Comparison of ENCODE assay signal across 21 mouse cellular contexts in genomic region chr2:30917649-30918048, GRCm38 (mm10). TPM values are rescaled to one million over a fixed set of nuclear protein-coding genes. Genes with fewer than 3 reads are reported as not detected.
DNase-seq lines count a peak whose midpoint lies in the region; ATAC-seq and TF ChIP-seq lines count a peak whose summit lies in the region.
"Had no signal": no experiment of that assay in that cellular context is flagged by ENCODE, and none has a peak within 500 bp of the region (broad histone marks: within the 10 kb centered on the region; RNA-seq: fewer than 3 reads in every experiment).

No protein-coding gene starts in this region.

- H3K79me2 ChIP-seq in C2C12 (ENCODE audit: control insufficient read depth, insufficient read depth): no peaks in the 10 kb centered on the region

- WGBS in hindbrain, embryonic 16.5 days: 92% methylated on average over 7 of the region's 7 CpGs
- WGBS in hindbrain, embryonic 11.5 days: 89% methylated on average over 7 of the region's 7 CpGs
- WGBS in embryonic facial prominence, embryonic 10.5 days: 88% methylated on average over 7 of the region's 7 CpGs

- H3K9ac ChIP-seq in hindbrain, embryonic 16.5 days (ENCODE audit: low read depth, low read length): no peak overlapping the region
- no peak overlapping the region for H3K9ac ChIP-seq in hindbrain, embryonic 11.5 days (ENCODE audit: low read depth, low read length)
- H3K9ac ChIP-seq: heart, embryonic 13.5 days; hindbrain, embryonic 13.5 days; liver, postnatal 0 days; neural tube, embryonic 15.5 days had no signal

- no peak for DNase-seq in hindbrain, embryonic 11.5 days (ENCODE audit: low spot score)
- DNase-seq in 3134 (ENCODE audit: extremely low read depth, insufficient read length, low spot score): peak; percentile 78
- DNase-seq in embryonic facial prominence, embryonic 10.5 days (ENCODE audit: low spot score): no peak
- no peak for DNase-seq in cerebellum, postnatal 14 days
- DNase-seq: adrenal gland, postnatal 14 days; cerebellum, adult 11-12 months; cerebellum, postnatal 10 days; embryo, embryonic 11 days; kidney, adult 8-10 months; kidney, postnatal 14 days; liver, postnatal 0 days; lung, postnatal 10 days had no signal

- no peaks in the 10 kb centered on the region for H3K36me3 ChIP-seq in hindbrain, embryonic 16.5 days (ENCODE audit: control insufficient read depth, insufficient read depth, low read length)
- H3K36me3 ChIP-seq in hindbrain, embryonic 11.5 days (ENCODE audit: control insufficient read depth, insufficient read depth, low read length): no peaks in the 10 kb centered on the region
- H3K36me3 ChIP-seq in C2C12 (ENCODE audit: control insufficient read depth, insufficient read depth): no peaks in the 10 kb centered on the region
- H3K36me3 ChIP-seq in embryonic facial prominence, embryonic 10.5 days (replicated peaks): no peaks in the 10 kb centered on the region
- H3K36me3 ChIP-seq: heart, embryonic 13.5 days; hindbrain, embryonic 13.5 days; neural tube, embryonic 15.5 days had no signal

- H3K79me3 ChIP-seq in C2C12 (ENCODE audit: low read depth): no peaks in the 10 kb centered on the region

- H3K27me3 ChIP-seq in hindbrain, embryonic 16.5 days (replicated peaks; ENCODE audit: control insufficient read depth, insufficient read depth, low read length): no peaks in the 10 kb centered on the region
- H3K27me3 ChIP-seq in hindbrain, embryonic 11.5 days (ENCODE audit: control insufficient read depth, insufficient read depth, low read length): no peaks in the 10 kb centered on the region
- no peaks in the 10 kb centered on the region for H3K27me3 ChIP-seq in C2C12 (ENCODE audit: control insufficient read depth, insufficient read depth, insufficient read length)
- H3K27me3 ChIP-seq in embryonic facial prominence, embryonic 10.5 days (replicated peaks; ENCODE audit: low read depth, poor library complexity, severe bottlenecking): 0 out of 2 replicates have a peak, but pooled peaks cover 3% of the 10 kb centered on the region
- H3K27me3 ChIP-seq: heart, embryonic 13.5 days; hindbrain, embryonic 13.5 days; neural tube, embryonic 15.5 days had no signal

- peak; percentile 42; the same call in 1 of the 2 replicates for ATAC-seq in hindbrain, embryonic 16.5 days
- ATAC-seq in hindbrain, embryonic 11.5 days (ENCODE audit: low FRiP score): no peak
- ATAC-seq in inflammation-experienced regulatory T-cells, adult 6 months: no peak
- ATAC-seq: CD4-positive, CD25-positive, alpha-beta regulatory T cell, adult 4 months; forebrain, embryonic 14.5 days; liver, postnatal 0 days had no signal

- no peaks in the 10 kb centered on the region for H3K4me1 ChIP-seq in hindbrain, embryonic 16.5 days (ENCODE audit: control insufficient read depth, insufficient read depth, low read depth, low read length)
- H3K4me1 ChIP-seq in hindbrain, embryonic 11.5 days (replicated peaks; ENCODE audit: control insufficient read depth, insufficient read depth, low read length): no peaks in the 10 kb centered on the region
- H3K4me1 ChIP-seq in embryonic facial prominence, embryonic 10.5 days: peaks cover 31% of the 10 kb centered on the region
- H3K4me1 ChIP-seq: neural tube, embryonic 15.5 days had no signal

- no peak overlapping the region for H3K4me2 ChIP-seq in hindbrain, embryonic 16.5 days (ENCODE audit: low read length)
- H3K4me2 ChIP-seq in hindbrain, embryonic 11.5 days (replicated peaks; ENCODE audit: low read depth, low read length): no peak overlapping the region
- H3K4me2 ChIP-seq: heart, embryonic 13.5 days; hindbrain, embryonic 13.5 days; liver, embryonic 11.5 days; neural tube, embryonic 15.5 days had no signal

- no peak overlapping the region for H3ac ChIP-seq in C2C12 (ENCODE audit: control insufficient read depth, insufficient read length, low read depth)

- TF ChIP-seq CTCF in C2C12 (IDR thresholded peaks at IDR 0.05; ENCODE audit: control insufficient read depth, insufficient read depth, insufficient read length): no peak

- no peak overlapping the region for H3K27ac ChIP-seq in hindbrain, embryonic 16.5 days (ENCODE audit: low read depth, low read length)
- H3K27ac ChIP-seq in hindbrain, embryonic 11.5 days (ENCODE audit: low read depth, low read length): no peak overlapping the region
- H3K27ac ChIP-seq in embryonic facial prominence, embryonic 10.5 days (replicated peaks): peak overlapping the region; percentile 80; the same call in 1 of the 2 replicates
- H3K27ac ChIP-seq: heart, embryonic 13.5 days; hindbrain, embryonic 13.5 days; neural tube, embryonic 15.5 days had no signal

- H3K9me3 ChIP-seq in hindbrain, embryonic 16.5 days (ENCODE audit: control insufficient read depth, low read length): no peaks in the 10 kb centered on the region
- no peaks in the 10 kb centered on the region for H3K9me3 ChIP-seq in hindbrain, embryonic 11.5 days (ENCODE audit: control insufficient read depth, low read length)
- H3K9me3 ChIP-seq in embryonic facial prominence, embryonic 10.5 days: no peaks in the 10 kb centered on the region
- H3K9me3 ChIP-seq: heart, embryonic 13.5 days; hindbrain, embryonic 13.5 days; neural tube, embryonic 15.5 days had no signal

- no peak overlapping the region for H3K4me3 ChIP-seq in hindbrain, embryonic 16.5 days (ENCODE audit: low read length)
- no peak overlapping the region for H3K4me3 ChIP-seq in hindbrain, embryonic 11.5 days (ENCODE audit: low read depth, low read length)
- no peak overlapping the region for H3K4me3 ChIP-seq in C2C12 (ENCODE audit: insufficient read depth, poor library complexity, severe bottlenecking)
- H3K4me3 ChIP-seq in embryonic facial prominence, embryonic 10.5 days: no peak overlapping the region
- H3K4me3 ChIP-seq: heart, embryonic 13.5 days; hindbrain, embryonic 13.5 days; neural tube, embryonic 15.5 days had no signal

TF ChIP-seq in C2C12, 6 proteins besides CTCF, POLR2A, EP300 and RAD21:
- TF ChIP-seq MAX (IDR thresholded peaks at IDR 0.05) (peak; percentile 45), FOSL1 (IDR thresholded peaks at IDR 0.05; ENCODE audit: insufficient read depth, low read length, poor library complexity, severe bottlenecking) (no peak), MYOG (IDR thresholded peaks at IDR 0.05; ENCODE audit: control insufficient read depth, extremely low read depth, insufficient read length) (no peak), USF1 (IDR thresholded peaks at IDR 0.05; ENCODE audit: low read depth) (no peak), CEBPB (IDR thresholded peaks at IDR 0.05; ENCODE audit: low read depth) (peak; percentile 12)

RNA-seq across cellular contexts. Expression of gene Ptges, which starts 12.0 kb away (rescaled TPM):
- polyA plus RNA-seq in hindbrain, embryonic 16.5 days (2015; fragmentation: Nextera tagmentation; extraction: Ambion mirVana): 6.3 and 6.9 TPM in 2 replicates
- 5.5 and 5.6 TPM in 2 replicates for polyA plus RNA-seq in hindbrain, embryonic 11.5 days (2014; fragmentation: Nextera tagmentation; extraction: Ambion mirVana)
- polyA plus RNA-seq in C2C12 (2012; fragmentation: generic; extraction: Trizol): 0.70 TPM
- 10.2 and 10.3 TPM in 2 replicates for polyA plus RNA-seq in embryonic facial prominence, embryonic 10.5 days (2016; fragmentation: Nextera tagmentation; extraction: Ambion mirVana)
- polyA plus RNA-seq in inflammation-experienced regulatory T-cells, adult 6 months (2017; shearing (Covaris generic)): not detected
- polyA plus RNA-seq: CD4-positive, CD25-positive, alpha-beta regulatory T cell, adult 4 months had no signal

RNA-seq across cellular contexts. Expression of gene Tor1b, which starts 35.1 kb away (rescaled TPM):
- 18.0 and 20.4 TPM in 2 replicates for polyA plus RNA-seq in hindbrain, embryonic 16.5 days (2015; fragmentation: Nextera tagmentation; extraction: Ambion mirVana)
- 18.7 and 21.5 TPM in 2 replicates for polyA plus RNA-seq in hindbrain, embryonic 11.5 days (2014; fragmentation: Nextera tagmentation; extraction: Ambion mirVana)
- 30.5 TPM for polyA plus RNA-seq in C2C12 (2012; fragmentation: generic; extraction: Trizol)
- 24.7 and 25.0 TPM in 2 replicates for polyA plus RNA-seq in embryonic facial prominence, embryonic 10.5 days (2016; fragmentation: Nextera tagmentation; extraction: Ambion mirVana)
- polyA plus RNA-seq in inflammation-experienced regulatory T-cells, adult 6 months (2017; shearing (Covaris generic)): 10 to 100 TPM; 15.6 to 26.9 (median 22.2) TPM

RNA-seq across cellular contexts. Expression of gene Tor1a, which starts 50.1 kb away (rescaled TPM):
- 94.2 and 94.8 TPM in 2 replicates for polyA plus RNA-seq in hindbrain, embryonic 16.5 days (2015; fragmentation: Nextera tagmentation; extraction: Ambion mirVana)
- 73.7 and 83.5 TPM in 2 replicates for polyA plus RNA-seq in hindbrain, embryonic 11.5 days (2014; fragmentation: Nextera tagmentation; extraction: Ambion mirVana)
- 59.2 TPM for polyA plus RNA-seq in C2C12 (2012; fragmentation: generic; extraction: Trizol)
- 81.6 and 85.6 TPM in 2 replicates for polyA plus RNA-seq in embryonic facial prominence, embryonic 10.5 days (2016; fragmentation: Nextera tagmentation; extraction: Ambion mirVana)
- 10 to 100 TPM; 60.5 to 73.3 (median 72.6) TPM for polyA plus RNA-seq in inflammation-experienced regulatory T-cells, adult 6 months (2017; shearing (Covaris generic))
